Mouse (Mus musculus) retina, adult 2 months (tissue): ENCODE results near the gene Rab31.
"Not testable (repeated sequence)": the region's sequence is repeated elsewhere in the genome, so short reads cannot be mapped to it uniquely, and the experiment has no call there.

Experiments
- DNase-seq: peaks from one replicate; pipeline ENCODE4 v3.0.0-alpha.2; 2012; ENCODE audit warnings: low read depth, low spot score

Rab31 gene

DNA sequence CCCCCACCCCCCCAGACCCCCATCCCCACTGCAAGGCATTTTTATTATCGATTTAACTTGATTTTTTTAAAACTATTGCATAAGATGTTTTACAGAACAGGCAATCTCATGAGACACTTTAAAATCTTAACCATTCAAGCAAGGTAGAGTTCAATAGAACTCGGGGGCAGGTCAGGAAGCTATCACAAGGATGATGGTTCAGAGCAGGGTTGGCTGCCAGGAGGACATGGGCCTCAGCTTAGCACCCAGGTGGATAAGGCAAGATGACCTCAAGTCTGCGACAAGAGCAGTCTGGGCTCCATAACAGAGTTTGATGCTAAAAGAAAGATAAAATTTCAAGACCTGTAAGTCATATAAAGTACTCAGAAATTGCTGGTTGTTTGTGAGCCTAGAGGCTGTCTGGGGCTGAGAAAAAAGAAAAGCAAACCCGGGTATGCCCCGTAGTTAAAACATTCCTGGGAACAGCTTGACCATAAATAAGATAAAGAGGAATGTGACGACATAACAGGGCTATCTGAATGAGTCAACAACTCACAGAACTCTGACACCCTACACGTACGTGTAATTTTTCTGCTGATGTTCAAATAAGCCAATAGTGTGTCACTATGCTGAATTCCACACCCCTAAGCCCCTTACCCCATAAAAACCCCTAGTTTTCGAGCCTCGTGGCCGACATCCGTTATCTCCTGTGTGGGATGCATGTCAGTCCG lies 143.6 kb downstream of the Rab31 start:
- not testable (repeated sequence) for DNase-seq

DNA sequence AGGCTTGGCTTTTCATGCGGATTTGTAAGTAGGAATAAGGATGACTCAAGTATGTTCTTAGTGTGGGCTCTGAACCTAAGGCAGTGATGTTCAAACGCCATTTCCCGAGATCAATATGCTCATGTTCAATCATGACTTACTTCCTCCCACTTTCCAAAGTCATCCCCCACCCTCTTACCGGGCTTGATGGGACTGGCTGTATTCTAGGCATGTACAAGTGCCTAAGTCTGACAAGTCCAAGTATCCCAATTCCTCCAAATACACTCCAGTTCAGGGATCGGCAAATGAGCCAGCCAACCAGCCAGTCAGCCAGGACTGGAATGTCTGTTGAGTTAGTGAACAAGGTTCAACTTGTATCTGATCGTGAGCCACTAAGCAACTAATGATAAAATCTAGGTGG lies 146.3 kb downstream of the Rab31 start:
- no peak for DNase-seq

DNA sequence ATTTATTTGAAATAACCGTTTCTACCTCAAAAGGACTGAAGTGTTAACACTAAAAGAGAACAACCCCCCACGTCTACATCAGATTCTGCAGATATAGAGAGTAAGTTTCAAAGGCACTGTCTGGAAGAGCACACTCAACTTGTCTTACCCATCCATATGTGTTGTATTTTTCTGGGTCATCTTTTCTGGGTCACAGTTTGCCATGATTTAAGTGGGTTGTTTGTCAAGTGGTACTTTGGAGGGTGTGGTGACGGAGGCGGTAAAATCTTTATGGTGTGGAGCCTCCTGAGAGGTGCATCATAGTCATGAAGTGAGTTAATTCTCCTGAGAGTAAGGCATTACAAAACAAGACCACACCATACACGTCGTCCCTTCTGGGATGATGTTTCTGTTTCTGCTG lies 147.0 kb downstream of the Rab31 start:
- DNase-seq, result no peak

DNA sequence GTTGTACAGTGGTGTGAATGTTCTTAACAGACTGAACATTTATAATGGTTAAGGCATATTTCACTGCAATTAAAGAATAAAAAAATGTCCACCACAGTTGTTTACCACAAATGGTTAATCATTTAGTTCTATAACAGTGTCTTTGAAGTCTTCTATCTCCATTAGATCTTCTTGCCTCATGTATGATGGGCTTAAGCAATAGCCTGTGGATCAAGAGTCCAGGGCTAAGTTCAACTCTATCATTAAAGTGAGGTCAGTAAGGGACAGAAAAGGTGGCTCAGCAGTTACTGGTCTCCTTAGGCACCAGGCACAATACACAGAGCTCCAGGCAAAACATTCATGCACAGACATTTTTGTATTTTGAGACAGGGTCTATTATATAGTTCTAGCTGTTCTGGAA lies 149.4 kb downstream of the Rab31 start:
- DNase-seq, result no peak

DNA sequence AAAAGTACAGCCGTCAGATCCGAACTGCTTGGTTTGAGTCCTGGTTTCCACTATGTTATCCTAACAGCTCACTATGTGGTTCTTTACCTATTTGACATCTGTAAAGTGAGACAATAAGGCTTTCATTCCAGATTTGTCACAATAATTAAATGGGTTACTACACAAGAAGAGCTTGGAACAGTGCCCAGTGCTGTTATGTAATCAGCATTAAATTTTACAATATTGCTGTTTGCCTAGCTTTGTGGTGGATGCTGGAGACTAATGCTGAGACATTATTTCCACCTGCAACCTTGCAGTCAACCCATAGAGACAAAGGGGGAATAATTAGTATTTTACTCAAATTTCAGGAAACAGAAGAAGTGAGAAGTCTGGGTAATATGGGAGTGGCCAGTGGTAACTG lies 154.1 kb downstream of the Rab31 start:
- DNase-seq, result no peak

DNA sequence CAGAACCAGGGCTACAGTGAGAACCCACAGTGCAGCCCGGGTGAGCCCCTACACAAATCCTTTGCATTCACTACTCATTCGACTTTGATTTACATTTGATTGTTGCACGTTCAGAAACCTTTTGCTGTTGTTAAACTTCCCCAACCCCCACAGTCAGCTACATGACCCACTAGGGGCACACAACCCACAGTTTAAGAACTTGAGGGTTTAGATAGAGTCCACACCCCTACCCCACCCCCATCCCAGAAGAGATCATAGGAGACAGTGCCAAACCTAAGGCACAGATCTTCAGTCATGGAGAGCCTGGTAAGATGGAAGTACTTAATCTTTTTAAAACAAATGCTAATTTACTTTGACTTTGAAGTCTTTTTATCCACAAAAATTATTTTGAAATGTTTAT lies 156.9 kb downstream of the Rab31 start:
- DNase-seq, result no peak

DNA sequence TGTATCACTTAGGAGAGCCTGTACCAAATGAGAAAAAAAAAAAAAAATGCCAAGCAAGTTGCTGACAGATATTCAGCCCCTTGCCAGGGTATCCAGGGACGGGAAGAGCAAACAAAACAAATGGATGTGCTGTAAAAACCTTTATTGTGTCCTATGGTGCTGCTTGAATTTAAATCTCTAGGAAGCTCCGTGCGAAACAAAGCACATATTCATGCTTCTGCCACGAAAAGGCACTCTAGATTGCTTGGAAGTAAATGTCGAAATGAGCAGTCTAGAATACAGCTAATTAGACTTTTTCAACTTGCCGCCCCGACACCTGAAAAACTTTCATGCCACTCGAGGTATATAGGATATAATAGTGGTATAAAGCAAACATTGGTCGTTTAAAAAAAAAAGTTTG lies 158.1 kb downstream of the Rab31 start:
- no peak for DNase-seq

DNA sequence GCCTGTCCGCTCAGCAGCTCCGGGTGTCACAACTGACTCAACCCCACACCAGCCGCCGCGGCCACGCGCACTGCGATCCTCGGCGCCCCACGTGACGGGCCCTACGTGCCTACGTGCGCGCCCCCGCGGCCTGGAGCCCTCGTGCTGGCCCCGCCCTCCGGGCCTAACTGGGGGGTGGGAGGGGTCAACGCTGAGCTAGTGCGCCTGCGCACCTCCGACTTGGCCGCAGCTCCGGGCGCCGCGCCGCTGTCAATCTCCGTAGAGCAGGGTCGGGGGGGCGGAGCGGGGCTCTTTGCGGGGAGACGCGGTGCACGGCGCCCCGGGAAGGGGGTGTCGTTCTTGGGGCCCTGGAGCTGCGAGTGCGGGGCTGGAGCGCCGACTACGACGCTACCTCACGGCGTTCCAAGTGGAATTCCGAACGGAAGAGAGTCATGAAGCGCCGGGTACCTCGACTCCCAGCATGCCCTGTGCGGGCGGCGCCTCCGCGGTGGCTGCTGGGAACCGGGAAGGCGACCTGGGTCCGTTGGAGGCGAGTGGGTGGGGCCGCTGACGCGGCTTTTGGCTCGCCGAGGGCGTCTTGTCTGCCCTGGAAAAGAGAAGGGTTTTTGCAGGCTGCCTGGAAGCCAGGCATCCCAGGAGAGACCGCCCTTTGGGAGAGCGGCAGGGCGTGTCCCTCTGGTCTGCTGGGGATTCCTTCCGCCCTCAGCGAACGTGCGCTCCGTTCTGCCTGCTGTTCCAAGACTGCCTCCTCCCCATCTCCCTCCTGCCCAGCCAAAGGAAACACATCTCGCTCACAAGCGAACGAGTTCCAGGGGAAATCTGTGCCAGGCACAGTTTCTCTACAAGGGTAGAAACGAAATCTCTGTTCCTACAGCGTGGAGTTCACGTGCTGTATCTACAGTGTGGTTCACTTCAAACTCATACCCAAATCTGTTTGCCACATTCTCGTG lies 158.8 kb downstream of the Rab31 start, which contains the start of gene Vapa:
Gene Vapa, minus strand, starts transcription at position 93 of the 950 bp plus-strand sequence.
- peak; percentile 96 for DNase-seq

DNA sequence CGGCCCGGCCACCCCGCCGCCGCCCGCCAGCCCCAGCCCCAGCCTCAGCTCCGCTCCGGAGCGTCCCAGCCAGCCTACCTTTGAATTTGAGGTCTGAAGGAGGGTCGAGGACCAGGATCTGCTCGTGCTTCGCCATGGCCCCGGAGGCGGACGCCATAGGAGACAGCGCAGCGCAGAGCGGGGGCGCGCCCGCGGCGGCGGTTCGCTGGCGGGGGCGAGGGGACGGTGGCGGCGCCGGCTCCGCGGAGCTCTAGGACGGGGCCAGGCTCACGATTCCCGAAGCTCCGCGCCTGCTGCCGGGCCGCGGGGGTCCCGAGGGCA lies 159.4 kb downstream of the Rab31 start:
- DNase-seq, result no peak

DNA sequence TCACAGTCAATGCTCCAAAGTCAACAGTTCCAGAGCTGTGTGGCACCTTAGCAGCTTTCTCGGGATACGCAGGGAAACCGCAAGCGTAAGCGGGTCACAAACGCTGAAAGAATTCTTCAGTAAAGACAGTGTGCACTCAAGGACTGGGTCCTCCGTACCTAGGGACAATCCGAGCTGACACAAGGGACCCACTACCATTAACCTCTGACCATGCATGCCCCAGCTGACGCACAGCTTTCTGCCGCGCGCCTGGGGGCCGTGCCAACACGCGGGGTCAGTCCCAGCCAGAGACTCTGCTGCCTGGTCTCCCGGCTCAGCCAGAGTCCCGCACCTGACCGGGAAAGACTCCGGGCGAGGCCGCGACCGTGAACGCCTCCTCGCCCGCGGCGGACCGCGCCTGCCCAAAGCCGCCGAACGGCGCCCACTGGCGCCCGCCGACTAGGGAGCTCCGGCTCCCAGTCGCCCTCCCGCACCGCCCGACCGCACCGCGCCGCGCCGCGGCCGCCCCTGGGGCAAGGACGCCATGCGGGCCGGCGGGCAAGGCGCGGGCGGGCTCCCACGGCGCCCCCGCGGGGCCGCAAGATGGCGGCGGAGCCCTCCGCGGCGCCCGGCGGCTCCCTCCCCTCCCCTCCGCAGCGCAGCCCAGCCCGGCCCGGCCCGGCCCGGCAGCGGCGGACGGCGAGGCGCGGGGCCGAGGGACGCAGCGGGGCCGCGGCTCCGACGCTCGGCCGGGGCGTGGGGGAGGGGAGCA lies 160.0 kb downstream of the Rab31 start:
- DNase-seq, result no peak

DNA sequence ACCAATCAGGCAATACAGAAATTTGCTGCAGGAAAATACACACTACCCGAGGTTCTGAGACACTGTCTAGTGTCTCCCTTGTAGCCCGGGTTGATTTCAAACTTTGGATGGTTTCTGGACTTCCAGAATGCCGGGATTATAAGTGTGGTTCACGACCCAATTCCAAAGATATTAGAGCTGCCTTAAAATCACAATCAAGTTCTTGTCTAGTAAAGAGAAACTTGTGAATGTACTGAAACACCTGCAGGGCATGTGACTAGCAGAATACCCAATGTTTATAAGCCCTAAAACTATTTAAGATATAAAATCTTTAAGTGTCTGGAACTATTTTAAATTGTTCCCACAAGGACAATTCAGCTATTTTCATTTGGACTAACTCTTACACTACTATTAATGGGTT lies 160.8 kb downstream of the Rab31 start:
- no peak for DNase-seq

DNA sequence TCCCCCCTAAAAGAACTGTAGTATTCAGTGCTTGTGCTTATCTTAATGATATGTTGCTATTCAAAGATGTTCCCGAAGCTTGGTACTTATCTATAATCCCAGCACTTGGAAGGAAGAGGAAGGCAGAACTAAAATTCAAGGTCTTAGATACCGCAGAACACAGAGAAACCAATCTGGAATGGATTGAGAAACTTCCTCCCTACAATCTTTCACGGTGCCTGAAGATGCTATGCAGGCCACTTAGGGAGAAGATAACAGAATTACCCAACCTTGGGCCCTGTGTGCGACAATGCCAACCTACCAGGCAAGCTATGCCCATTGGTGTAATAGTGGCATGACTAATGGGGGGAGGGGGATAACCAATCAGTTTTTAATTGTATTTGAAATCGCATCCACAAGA lies 163.8 kb downstream of the Rab31 start:
- no peak for DNase-seq

DNA sequence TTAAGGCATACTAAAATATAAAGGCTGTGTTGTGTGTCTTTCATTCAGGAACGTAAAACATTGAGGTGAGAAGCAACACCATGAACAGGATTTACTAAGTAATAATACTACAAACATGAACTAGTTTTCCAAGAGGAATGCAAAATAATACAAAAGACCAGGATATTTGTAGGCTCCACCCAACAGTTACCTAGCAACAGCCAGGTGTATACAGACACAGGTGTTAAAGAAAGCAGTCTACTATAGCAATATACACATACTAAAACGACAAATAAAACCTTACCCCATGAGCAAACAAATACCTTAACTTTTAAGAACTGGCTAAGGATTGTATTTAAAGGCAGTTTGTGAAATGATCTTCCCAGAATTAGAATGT lies 164.3 kb downstream of the Rab31 start:
- DNase-seq, result no peak

DNA sequence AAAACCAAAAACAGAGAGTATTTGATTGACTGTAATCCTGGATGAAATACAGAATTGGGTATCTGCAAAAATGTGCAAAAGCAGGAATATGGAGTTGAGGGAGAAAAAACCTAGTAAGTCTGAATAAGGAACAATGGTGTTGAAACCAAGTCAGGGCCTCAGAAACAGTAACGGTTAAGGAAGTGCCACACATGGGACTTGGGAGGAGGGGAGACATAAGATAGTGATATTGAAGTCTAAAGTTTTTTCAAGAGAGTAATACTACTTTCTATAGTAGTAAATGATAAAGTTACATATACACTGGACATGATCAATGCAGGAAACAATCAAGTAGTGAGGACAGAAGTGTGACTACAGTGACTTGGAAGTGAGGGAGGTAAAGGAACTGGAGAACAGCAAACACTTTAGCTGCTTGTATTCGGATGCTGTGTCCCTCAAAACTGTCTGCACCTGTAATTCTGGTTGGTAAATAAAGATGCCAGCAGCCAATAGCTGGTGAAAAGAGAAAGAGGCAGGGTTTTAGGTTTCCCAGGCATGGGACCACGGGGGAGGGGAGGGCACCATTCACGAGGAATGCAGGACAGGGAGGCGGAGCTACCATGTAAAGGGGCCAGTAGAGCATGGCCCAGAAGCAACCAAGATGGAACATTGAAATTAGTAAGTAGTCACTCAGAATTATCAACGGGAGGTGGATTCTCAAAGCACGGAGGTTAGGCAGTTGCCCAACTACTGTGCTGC lies 164.8 kb downstream of the Rab31 start:
- no peak for DNase-seq

DNA sequence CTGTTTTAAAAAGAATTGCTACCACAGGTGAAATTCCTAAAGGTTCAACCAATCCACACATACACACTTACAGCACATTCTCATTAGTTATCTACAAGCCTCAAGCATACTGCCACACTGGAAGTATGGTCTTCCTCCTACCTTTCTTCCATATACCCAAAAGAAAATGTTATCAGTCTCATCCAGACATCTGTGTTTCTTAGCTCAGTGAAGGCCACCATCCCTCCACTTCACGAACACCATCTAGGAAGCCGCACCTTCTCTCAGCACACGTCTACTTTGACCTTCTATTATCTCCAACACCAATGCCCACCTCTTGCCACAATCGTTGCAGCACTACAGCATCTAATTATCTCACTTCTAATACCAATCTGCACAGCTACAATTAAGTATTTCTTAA lies 166.5 kb downstream of the Rab31 start:
- no peak for DNase-seq

DNA sequence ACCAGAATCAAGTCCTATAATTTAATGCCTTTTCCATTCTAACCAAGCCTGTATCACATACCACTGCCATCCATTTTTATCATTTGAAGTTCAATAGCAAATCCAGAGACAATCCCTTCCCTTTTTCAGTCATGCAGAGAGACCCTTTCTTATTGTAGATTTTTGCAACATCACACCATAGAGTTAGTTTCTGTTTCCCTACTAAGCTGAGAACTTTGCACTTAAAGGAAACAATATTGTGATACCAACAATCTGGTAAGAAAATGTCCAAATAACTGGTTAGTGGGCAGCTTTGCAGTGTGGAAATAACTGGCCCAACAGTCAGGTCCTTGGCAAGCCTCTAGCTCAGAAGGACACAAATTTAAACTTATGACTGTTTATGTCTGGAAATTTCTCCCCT lies 167.7 kb downstream of the Rab31 start:
- no peak for DNase-seq

DNA sequence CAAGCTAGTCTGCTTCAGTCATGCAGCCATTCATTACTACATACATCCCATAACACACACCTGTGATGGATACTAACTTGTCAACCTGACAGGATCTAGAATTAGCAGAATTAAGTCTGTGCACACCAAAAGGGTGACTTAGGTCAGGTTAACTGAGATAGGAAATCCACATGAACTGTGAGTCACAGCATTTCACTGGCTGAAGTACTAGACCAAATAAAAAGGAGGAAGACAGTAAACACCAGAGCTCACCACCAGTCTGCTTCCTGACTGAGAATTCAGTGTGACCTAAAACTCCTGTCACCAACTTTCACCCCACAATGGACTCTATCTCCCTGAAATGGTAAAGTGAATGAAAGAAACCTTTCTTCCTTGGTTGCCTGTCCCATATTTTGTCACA lies 168.2 kb downstream of the Rab31 start:
- DNase-seq, result no peak
